Mouse (Mus musculus): ENCODE data around the gene Hmga2. TPM values are rescaled to one million over a fixed set of nuclear protein-coding genes. Genes with fewer than 3 reads are reported as not detected.

Gene Hmga2
- polyA plus RNA-seq, 1 experiment from 2014 or later = 54.3 TPM

DNA sequence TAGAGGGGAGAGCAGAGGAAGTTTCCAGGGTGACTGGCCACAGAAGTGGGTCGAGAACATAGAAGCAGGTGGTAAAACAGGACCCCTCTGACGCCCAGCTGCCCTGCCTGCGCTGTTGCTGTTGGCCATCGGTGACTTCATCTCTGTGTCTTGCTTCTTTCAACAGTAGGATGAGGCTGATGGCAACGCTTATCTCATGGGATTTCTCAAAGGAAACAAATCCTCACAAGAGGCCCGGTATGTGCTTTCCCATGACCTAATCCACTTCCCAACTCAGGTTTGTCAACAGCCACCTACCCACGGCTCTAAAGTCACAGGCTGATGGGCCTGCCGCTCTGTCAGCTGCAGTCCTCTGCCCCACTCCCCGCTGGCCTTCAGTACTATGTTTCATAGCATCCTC, 52.3 kb downstream of the Hmga2 start:
- no peaks in the 10 kb centered on the region for H3K9me3 ChIP-seq (ENCODE audit: control insufficient read depth, low read length)
- H3K27ac ChIP-seq (ENCODE audit: low read depth, low read length) = no peak overlapping the region
- H3K4me2 ChIP-seq (replicated peaks; ENCODE audit: low read depth, low read length) = no peak overlapping the region
- peaks cover 76% of the 10 kb centered on the region for H3K4me1 ChIP-seq (ENCODE audit: control insufficient read depth, insufficient read depth, low read length)
- no peak overlapping the region for H3K4me3 ChIP-seq (ENCODE audit: low read length)
- H3K9ac ChIP-seq (ENCODE audit: low read depth, low read length) = no peak overlapping the region
- ATAC-seq (ENCODE audit: low FRiP score, low TSS enrichment) = no peak
- H3K27me3 ChIP-seq (ENCODE audit: control insufficient read depth, insufficient read depth, low read length) = no peaks in the 10 kb centered on the region
- WGBS = 55% methylated on average over 9 of the region's 9 CpGs
- peaks cover 15% of the 10 kb centered on the region for H3K36me3 ChIP-seq (ENCODE audit: control insufficient read depth, insufficient read depth, low read length)

DNA sequence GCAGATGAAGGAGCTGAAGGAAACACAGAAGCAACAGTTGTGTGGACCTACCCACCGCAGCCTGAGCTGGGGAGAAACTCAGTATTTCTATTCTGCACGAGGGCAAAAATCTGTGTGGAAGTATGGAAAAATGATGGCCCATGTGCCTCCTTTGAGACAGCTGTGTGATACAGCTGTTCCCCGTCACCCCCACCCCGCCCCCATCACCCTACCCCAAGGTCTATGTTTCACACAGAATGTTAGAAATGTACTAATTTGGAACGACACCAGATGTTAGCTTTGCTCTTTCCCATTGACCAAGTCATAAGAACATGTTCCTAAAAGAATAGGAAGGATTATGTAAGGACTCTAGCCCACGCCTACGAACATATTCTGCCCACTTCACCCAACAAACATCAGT, 53.0 kb downstream of the Hmga2 start:
- Histone ChIP-seq H3K4me2 (replicated peaks; ENCODE audit: low read depth, low read length) (no peak overlapping the region), H3K9ac (ENCODE audit: low read depth, low read length) (no peak overlapping the region), H3K36me3 (ENCODE audit: control insufficient read depth, insufficient read depth, low read length) (peaks cover 8% of the 10 kb centered on the region), H3K27me3 (ENCODE audit: control insufficient read depth, insufficient read depth, low read length) (no peaks in the 10 kb centered on the region), H3K4me3 (ENCODE audit: low read length) (no peak overlapping the region), H3K9me3 (ENCODE audit: control insufficient read depth, low read length) (no peaks in the 10 kb centered on the region), H3K27ac (ENCODE audit: low read depth, low read length) (no peak overlapping the region), H3K4me1 (ENCODE audit: control insufficient read depth, insufficient read depth, low read length) (peaks cover 76% of the 10 kb centered on the region)
- ATAC-seq (ENCODE audit: low FRiP score, low TSS enrichment) = no peak
- 49% methylated on average over 7 of the region's 7 CpGs for WGBS

DNA sequence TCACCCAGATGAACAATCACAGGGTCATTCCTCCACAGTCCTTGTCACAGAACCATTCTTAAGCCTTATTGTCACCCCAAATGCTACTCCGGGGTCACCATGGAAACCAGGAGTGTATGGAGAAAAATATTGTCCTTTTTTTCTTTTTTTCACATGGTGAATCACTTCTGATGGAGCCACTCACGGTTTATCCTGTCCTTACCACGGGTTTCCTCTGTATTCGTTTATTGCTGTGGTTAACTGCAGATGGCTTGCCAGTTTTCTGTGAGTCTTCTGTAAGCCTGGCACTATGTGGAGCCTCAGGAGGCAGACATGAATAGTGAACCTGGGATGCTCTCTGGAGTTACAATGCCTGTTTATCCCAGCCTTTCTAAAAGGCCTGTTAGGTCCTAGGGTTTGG, 53.4 kb downstream of the Hmga2 start:
- peaks cover 78% of the 10 kb centered on the region for H3K4me1 ChIP-seq (ENCODE audit: control insufficient read depth, insufficient read depth, low read length)
- no peak for ATAC-seq (ENCODE audit: low FRiP score, low TSS enrichment)
- H3K9ac ChIP-seq (ENCODE audit: low read depth, low read length) = no peak overlapping the region
- no peaks in the 10 kb centered on the region for H3K9me3 ChIP-seq (ENCODE audit: control insufficient read depth, low read length)
- no peak overlapping the region for H3K4me2 ChIP-seq (replicated peaks; ENCODE audit: low read depth, low read length)
- no peak overlapping the region for H3K4me3 ChIP-seq (ENCODE audit: low read length)
- peaks cover 7% of the 10 kb centered on the region; the same call in 1 of the 2 replicates for H3K36me3 ChIP-seq (ENCODE audit: control insufficient read depth, insufficient read depth, low read length)
- peak overlapping the region; percentile 70; the same call in 1 of the 2 replicates for H3K27ac ChIP-seq (ENCODE audit: low read depth, low read length)
- 56% methylated on average over 4 of the region's 4 CpGs for WGBS
- no peaks in the 10 kb centered on the region for H3K27me3 ChIP-seq (ENCODE audit: control insufficient read depth, insufficient read depth, low read length)

DNA sequence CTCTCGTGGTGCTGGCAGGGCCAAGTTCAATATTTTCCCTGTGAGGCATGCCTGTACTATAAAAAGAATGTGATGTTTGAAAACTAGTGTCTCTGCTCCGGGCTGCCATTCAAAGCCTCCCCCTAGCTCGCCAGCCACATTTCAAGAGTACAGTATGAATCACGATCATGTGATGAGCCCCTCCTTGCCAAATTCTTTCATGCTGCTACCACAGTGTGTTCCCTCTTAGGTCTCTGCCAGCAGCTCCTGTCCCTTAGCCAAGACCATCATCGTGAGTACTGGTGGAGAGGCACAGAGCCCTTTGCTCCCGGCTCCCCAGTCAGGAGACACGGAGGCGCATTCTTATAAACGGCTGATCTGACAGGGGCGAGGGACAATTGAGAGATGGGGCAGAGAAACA, 54.2 kb downstream of the Hmga2 start:
- Histone ChIP-seq H3K9ac (ENCODE audit: low read depth, low read length) (no peak overlapping the region), H3K4me1 (ENCODE audit: control insufficient read depth, insufficient read depth, low read length) (peaks cover 77% of the 10 kb centered on the region), H3K36me3 (ENCODE audit: control insufficient read depth, insufficient read depth, low read length) (peaks cover 7% of the 10 kb centered on the region; the same call in 1 of the 2 replicates), H3K9me3 (ENCODE audit: control insufficient read depth, low read length) (no peaks in the 10 kb centered on the region), H3K4me2 (replicated peaks; ENCODE audit: low read depth, low read length) (no peak overlapping the region), H3K4me3 (ENCODE audit: low read length) (no peak overlapping the region), H3K27me3 (ENCODE audit: control insufficient read depth, insufficient read depth, low read length) (no peaks in the 10 kb centered on the region), H3K27ac (ENCODE audit: low read depth, low read length) (peak overlapping the region; percentile 70; the same call in 1 of the 2 replicates)
- WGBS = 8% methylated on average over 10 of the region's 10 CpGs
- no peak for ATAC-seq (ENCODE audit: low FRiP score, low TSS enrichment)

DNA sequence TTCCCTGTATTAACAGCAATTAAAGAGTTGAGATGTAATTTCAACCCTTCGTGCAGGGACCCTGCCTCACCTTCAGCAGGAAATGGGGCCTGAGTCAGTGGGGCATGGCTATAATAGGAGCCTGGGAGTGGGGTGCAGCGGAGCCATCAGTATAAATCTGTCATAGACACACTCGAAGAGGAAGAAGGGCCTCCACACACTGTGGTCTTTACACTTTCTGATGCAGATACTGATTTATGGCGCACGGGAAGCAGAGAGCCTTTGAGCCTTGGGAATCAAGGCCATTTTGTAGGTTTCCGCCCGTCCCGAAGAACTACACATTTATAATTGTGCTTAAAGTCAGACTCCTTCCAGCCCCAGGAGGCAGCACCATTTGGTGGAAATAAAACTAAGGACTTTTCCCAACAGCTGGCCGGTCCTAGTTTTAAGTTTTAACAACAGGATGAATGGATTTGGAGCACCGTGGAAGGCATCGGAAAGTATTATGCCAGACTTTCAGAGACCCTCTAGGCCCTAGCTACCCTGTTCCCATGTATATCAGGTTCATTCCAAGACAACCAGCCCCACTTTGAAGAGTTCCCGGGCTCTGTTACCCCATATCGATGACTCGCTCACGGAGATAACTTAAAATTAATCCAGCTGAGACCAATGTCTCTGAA, 55.2 kb downstream of the Hmga2 start:
- peak overlapping the region; percentile 74 for H3K27ac ChIP-seq (ENCODE audit: low read depth, low read length)
- H3K36me3 ChIP-seq (ENCODE audit: control insufficient read depth, insufficient read depth, low read length) = peaks cover 7% of the 10 kb centered on the region; the same call in 1 of the 2 replicates
- no peaks in the 10 kb centered on the region for H3K9me3 ChIP-seq (ENCODE audit: control insufficient read depth, low read length)
- 8% methylated on average over 15 of the region's 15 CpGs for WGBS
- no peak overlapping the region for H3K9ac ChIP-seq (ENCODE audit: low read depth, low read length)
- H3K4me1 ChIP-seq (ENCODE audit: control insufficient read depth, insufficient read depth, low read length) = peaks cover 77% of the 10 kb centered on the region
- H3K4me3 ChIP-seq (ENCODE audit: low read length) = no peak overlapping the region
- no peak overlapping the region for H3K4me2 ChIP-seq (replicated peaks; ENCODE audit: low read depth, low read length)
- ATAC-seq (ENCODE audit: low FRiP score, low TSS enrichment) = peak; percentile 94
- no peaks in the 10 kb centered on the region for H3K27me3 ChIP-seq (ENCODE audit: control insufficient read depth, insufficient read depth, low read length)

DNA sequence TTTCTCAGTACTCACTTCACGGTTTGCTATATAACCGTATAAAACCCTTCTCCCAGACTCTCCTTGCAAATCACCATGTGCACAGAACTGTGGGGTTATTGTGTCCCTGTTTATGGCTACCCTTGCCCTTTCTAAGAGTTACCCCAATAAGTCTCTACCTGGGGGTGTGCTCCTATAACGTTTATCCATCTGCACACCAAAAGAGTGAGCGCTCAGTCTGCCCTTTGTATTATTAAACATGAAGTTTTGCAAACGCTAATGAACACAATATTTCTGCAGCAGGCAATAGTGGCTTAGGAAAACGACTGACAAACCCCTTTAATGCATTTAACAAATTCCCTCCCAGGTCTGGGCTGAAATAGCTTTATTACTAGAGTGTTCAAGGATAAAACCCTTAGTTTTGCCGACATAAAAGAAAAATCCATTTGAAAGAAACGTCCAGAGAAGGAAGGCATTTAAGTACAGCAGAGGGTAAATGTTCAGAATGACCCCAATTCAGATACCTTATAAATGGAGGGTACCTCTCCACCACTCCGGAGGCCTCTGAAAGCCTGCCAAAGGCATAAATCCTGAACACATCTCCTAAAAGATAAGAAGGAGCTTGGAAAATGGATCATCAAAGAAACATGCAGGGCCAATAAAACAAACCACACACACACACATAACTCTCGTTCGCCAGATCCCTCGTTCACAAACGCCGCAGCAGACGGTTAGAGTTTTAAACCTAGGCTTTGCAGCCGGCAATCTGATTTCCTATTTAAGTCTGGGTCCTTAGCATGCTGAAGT, 57.3 kb downstream of the Hmga2 start:
- peaks cover 75% of the 10 kb centered on the region for H3K4me1 ChIP-seq (ENCODE audit: control insufficient read depth, insufficient read depth, low read length)
- no peak overlapping the region for H3K4me2 ChIP-seq (replicated peaks; ENCODE audit: low read depth, low read length)
- peaks cover 21% of the 10 kb centered on the region; the same call in 1 of the 2 replicates for H3K36me3 ChIP-seq (ENCODE audit: control insufficient read depth, insufficient read depth, low read length)
- no peaks in the 10 kb centered on the region for H3K27me3 ChIP-seq (ENCODE audit: control insufficient read depth, insufficient read depth, low read length)
- H3K27ac ChIP-seq (ENCODE audit: low read depth, low read length) = peak overlapping the region; percentile 90; the same call in 1 of the 2 replicates
- no peak for ATAC-seq (ENCODE audit: low FRiP score, low TSS enrichment)
- no peaks in the 10 kb centered on the region for H3K9me3 ChIP-seq (ENCODE audit: control insufficient read depth, low read length)
- 26% methylated on average over 16 of the region's 16 CpGs for WGBS
- H3K4me3 ChIP-seq (ENCODE audit: low read length) = no peak overlapping the region
- peak overlapping the region; percentile 32; the same call in 1 of the 2 replicates for H3K9ac ChIP-seq (ENCODE audit: low read depth, low read length)

DNA sequence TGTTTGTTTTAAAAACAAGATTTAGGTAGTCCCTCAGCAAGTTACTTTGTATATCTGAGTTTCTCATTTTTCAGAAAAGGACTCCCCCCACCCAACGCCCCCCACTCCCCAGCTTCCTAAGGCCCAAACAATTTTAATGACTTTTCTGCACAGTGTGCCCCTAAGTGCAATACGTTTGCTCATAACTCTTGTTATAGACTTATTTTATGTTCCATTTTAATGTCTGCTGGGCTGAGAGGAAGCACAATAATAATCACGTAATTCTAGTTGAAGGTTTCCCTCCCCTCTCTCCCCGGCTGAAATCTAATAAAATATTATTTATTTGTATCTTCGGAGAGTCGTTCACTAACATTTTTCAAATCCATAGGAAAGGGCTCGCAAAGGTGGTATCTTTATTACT, 58.1 kb downstream of the Hmga2 start:
- peaks cover 22% of the 10 kb centered on the region; the same call in 1 of the 2 replicates for H3K36me3 ChIP-seq (ENCODE audit: control insufficient read depth, insufficient read depth, low read length)
- 14% methylated on average over 7 of the region's 7 CpGs for WGBS
- 0 out of 2 replicates have a peak overlapping the region, but pooled peaks have one; percentile 15 for H3K4me2 ChIP-seq (replicated peaks; ENCODE audit: low read depth, low read length)
- H3K9ac ChIP-seq (ENCODE audit: low read depth, low read length) = peak overlapping the region; percentile 46; the same call in 1 of the 2 replicates
- H3K4me1 ChIP-seq (ENCODE audit: control insufficient read depth, insufficient read depth, low read length) = peaks cover 72% of the 10 kb centered on the region
- H3K9me3 ChIP-seq (ENCODE audit: control insufficient read depth, low read length) = no peaks in the 10 kb centered on the region
- ATAC-seq (ENCODE audit: low FRiP score, low TSS enrichment) = no peak
- no peaks in the 10 kb centered on the region for H3K27me3 ChIP-seq (ENCODE audit: control insufficient read depth, insufficient read depth, low read length)
- H3K27ac ChIP-seq (ENCODE audit: low read depth, low read length) = peak overlapping the region; percentile 90
- no peak overlapping the region for H3K4me3 ChIP-seq (ENCODE audit: low read length)

DNA sequence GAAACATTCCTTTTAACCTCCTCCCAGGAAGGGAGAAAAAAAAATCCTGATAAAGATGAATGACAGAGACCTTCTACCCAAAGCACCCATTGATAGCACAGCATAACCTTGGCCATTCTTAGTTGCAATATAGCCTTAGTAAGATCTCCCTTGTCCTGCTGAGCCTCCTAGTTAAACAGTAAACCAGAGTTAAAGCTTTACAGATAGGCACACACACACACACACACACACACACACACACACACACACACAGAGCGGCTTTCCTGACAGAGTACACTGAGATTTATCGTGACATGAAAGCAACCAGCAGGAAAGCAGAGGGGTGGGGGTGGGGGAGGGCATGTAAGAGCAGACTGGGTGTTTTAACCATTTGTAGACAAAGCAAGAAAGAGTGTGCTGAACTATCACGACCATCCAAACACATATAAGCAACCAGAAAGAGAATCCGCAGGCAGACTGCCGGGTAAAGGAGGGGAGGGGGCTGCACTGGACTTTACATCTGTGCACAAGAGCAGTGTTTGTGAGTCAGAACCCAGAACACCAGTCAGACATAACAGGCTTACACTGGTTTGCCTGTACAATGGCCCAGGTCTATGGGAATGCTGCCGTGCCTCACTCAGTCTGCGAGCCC, 58.7 kb downstream of the Hmga2 start:
- Histone ChIP-seq H3K9ac (ENCODE audit: low read depth, low read length) (peak overlapping the region; percentile 46), H3K4me1 (ENCODE audit: control insufficient read depth, insufficient read depth, low read length) (peaks cover 67% of the 10 kb centered on the region), H3K4me3 (ENCODE audit: low read length) (no peak overlapping the region)

More for the DNA sequence above, 58.7 kb downstream of the Hmga2 start:
- ATAC-seq (ENCODE audit: low FRiP score, low TSS enrichment) = peak; percentile 56
- Histone ChIP-seq H3K27me3 (ENCODE audit: control insufficient read depth, insufficient read depth, low read length) (no peaks in the 10 kb centered on the region), H3K4me2 (replicated peaks; ENCODE audit: low read depth, low read length) (peak overlapping the region; percentile 15), H3K36me3 (ENCODE audit: control insufficient read depth, insufficient read depth, low read length) (peaks cover 21% of the 10 kb centered on the region; the same call in 1 of the 2 replicates), H3K27ac (ENCODE audit: low read depth, low read length) (peak overlapping the region; percentile 90), H3K9me3 (ENCODE audit: control insufficient read depth, low read length) (no peaks in the 10 kb centered on the region)
- WGBS = 2% methylated on average over 7 of the region's 7 CpGs
